Mouse (Mus musculus) central nervous system, embryonic 11.5 days (tissue): ENCODE measurements around the gene Krtcap2. TPM values are rescaled to one million over a fixed set of nuclear protein-coding genes. Genes with fewer than 3 reads are reported as not detected.

Experiments
- polyA plus RNA-seq: library from polyadenylated mRNA; depleted of rRNA; stranded (reverse); fragments of >200 nt; gene quantifications from 2 replicates; pipeline ENCODE4 v1.2.3, GENCODE M21; 2012; rRNA removed

Krtcap2 gene
- polyA plus RNA-seq: 90.0 and 92.9 TPM in 2 replicates

GRCm38 (mm10) chr3:89245688-89246171, at the start of gene Krtcap2:
TSS of gene Krtcap2 (plus strand) at chr3:89245966.

DNA sequence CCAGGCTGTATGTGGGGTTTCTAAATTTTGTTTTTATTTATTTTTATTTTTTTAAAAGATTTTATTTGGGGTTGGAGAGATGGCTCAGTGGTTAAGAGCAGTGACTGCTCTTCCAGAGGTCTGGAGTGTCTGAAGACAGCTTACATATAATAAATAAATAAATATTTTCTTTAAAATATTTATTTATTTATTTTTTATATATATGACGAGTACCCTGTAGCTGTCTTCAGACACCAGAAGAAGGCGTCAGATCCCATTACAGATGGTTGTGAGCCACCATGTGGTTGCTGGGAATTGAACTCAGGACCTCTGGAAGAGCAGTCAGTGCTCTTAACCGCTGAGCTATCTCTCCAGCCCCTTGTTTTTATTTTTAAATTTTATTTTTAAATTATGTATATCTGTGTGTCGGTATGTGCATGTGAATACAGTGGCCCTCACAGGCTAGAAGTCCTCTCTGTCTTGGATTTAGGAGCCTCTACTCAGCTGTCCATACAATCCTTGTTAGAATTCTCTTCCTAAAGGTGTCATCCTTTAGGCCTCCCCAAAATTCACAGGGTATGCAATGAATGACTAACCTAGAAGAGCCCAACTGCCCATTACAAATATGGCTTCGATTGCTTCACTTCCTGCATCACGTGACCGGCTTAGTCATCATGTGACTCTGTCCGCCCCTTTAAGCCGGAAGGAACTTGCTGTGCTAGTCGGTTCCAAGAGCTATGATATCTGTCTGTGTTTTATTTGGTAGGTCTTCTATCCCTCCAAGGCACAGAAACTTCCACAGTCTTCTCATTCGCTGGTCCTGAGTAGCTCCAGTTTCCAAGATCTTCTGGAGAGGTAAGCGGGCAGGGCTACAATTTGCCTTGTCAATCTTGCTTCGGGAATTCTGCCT, 43.3 kb upstream of the Krtcap2 start, which contains the start of gene Gba:
Gene Gba, plus strand, starts transcription at position 676 of the 889 bp plus-strand sequence.

DNA sequence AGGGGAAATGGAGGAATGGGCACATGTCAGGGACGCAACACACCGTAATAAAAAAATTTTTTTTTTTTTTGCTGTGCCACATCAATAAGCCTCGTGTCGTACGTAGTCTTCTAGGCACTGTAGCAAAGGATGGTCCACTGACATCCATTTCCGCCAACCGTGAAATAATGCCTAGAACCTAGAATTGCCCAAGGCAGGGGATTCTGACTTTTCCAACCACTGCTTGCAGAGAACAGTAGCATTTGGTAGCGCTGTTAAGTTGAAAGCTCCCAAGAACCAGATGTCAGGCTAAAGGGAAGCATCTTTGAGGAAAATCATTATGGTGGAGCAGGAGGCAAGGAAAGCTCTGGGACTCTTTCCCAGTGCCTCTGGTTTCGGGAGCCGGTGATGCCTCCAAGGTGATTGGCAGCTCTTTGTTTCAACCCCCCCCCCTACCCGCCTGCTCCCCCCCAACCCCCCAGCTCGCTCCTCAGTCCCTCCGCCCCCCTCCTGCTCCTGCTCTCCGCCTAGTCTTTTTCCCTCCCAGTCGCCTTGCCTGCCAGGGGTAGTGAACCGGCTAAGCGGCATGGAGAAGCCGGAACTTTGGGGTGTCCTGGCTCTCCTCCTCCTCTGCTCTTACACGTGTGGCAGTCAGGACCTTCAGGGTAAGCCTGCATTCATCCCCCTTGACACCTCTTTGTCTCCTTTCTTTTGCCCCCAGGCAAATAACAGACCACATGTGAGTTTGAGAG, 30.9 kb upstream of the Krtcap2 start, which contains the start of gene Thbs3:
Gene Thbs3, plus strand, starts transcription at position 500 of the 731 bp plus-strand sequence.

DNA sequence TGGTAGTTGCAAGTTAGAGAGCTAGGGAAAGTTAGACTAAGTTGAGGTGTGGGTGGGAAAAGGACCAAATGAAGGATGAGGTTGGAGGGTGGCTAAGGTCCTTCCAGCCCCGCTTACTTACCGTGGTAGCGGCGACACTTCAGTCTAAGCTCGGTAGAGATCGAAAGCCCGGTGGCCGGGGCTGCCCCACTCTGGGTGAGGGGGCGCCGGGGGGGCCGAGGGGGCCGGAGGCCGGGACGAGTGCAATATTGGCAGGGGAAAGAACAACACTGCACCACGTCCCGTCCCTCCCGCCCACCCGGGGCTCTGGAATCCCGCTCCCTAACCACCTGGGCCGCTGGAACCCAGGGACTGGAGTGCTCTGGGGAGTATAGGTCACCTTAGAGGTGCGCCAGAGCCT, 18.9 kb upstream of the Krtcap2 start, which contains the start of gene Mtx1:
Gene Mtx1, minus strand, starts transcription at position 189 of the 400 bp plus-strand sequence.

DNA sequence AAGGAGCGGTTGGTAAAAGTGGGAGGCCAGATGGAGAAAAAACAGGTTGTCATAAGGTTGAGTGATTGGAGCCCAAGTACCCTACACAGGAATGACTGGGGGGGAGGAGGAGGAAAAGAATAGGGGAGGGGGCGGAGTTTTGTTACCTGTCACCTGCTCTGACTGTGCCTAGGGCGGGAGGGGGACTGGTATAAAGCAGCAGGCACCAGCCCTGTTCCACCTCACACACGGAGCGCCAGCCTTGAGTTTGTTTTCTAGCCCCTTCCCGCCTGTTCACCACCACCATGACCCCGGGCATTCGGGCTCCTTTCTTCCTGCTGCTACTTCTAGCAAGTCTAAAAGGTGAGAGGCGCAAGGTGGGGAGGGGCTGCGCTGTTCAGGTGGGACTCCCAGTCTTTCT, 16.9 kb upstream of the Krtcap2 start, which contains the start of gene Muc1:
Gene Muc1, plus strand, starts transcription at position 222 of the 400 bp plus-strand sequence.

GRCm38 (mm10) chr3:89246261-89247100, 715 bp downstream of the Krtcap2 start, which contains the start of gene Trim46:
TSS of gene Trim46 (minus strand) at chr3:89246309.

GRCm38 (mm10) chr3:89259076-89259475, 13.3 kb downstream of the Krtcap2 start, which contains the start of gene Dpm3:
TSS of gene Dpm3 (plus strand) at chr3:89259358.

DNA sequence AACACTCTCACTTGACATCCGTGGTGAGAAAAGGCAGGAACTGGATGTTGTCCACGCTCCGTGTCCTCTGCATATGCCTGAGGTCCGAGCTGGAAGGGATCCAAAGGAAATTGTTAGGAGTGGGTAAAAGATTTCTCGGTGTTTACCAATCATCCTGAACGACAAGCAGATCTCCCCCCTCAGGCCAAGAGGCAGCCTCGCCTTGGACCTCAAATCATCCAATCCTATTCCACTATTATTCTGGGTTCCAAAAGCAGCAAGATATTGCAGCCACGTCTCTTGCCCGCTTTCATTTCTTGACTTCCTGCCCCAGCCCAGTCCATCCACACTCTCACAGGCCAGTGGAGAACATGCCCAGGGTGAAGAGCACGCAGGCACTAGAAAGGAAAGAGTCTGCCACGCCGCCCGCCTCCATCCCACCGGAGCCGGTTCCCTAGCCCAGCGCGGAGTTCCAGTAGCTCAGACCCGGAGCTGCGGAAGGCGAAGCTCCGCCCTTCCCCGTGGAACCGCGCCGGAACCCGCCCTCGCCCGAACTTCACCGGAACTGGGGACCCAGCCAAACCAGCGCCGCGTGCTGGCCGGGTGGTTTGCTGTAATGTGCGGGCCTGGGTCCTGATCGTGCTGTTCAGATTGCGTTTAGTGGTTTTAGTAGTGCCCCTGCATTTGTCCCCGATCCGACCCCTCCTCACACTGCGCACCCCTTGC, 24.4 kb downstream of the Krtcap2 start, which contains the start of gene Slc50a1:
Gene Slc50a1, minus strand, starts transcription at position 520 of the 705 bp plus-strand sequence.

DNA sequence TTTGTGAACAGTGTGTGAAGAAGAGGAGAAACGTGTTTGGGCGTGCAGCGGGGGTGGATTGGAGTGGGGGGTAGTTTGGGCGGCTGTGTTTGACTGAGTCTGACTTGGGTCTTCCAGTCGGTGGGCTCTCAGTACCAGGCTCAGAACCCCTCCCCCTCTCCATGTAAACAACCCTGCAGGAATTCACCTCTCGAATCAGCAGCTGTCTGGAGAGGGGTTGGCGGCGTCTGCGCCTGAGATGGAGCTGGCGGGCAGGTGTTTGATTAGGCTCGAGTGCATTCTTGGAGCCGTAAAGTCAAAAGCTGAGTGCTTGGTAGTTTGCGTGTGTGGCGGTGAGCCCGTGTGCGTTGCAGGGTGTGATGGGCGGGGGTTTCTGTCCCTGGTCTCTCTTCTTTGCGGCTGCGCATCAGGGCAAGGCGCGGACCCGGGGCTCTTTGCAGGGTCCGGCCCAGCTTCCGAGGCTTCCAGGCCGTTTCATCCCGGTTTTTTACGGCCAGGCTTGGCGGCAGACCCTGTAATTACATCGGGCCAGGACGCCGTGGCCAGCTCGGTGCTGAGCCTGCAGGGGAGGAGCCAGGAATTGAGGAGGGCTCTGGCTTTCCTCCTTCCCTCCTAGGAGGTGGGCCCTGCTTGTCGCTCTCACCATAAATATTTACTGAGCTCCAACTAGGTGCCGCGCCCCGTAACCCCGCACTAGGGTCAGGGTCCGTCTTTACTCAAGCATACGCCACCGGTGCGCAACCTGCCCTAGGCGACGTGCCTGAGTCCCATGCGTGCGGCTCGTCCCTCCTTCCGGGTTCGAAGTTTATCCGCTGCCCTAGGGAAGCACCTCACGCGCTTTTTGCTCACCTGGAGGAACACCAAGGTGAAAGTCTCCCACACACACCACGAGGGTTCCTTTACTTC, 35.1 kb downstream of the Krtcap2 start, which contains the start of gene Efna1:
Gene Efna1, minus strand, starts transcription at position 537 of the 906 bp plus-strand sequence.

Other genes with a start within 250 kb of the Krtcap2 start
- gene Rusc1, start 152.7 kb upstream of the Krtcap2 start, polyA plus RNA-seq: 29.7 and 37.9 TPM in 2 replicates
- not detected in 2 replicates for gene Gm43738, start 144.9 kb upstream of the Krtcap2 start, polyA plus RNA-seq
- 185 and 198 TPM in 2 replicates for gene Fdps, start 144.0 kb upstream of the Krtcap2 start, polyA plus RNA-seq
- gene Pklr, start 109.8 kb upstream of the Krtcap2 start, polyA plus RNA-seq: 9.5 and 14.9 TPM in 2 replicates
- 10.2 and 12.0 TPM in 2 replicates for gene Hcn3, start 85.8 kb upstream of the Krtcap2 start, polyA plus RNA-seq
- 106 and 144 TPM in 2 replicates for gene Clk2, start 81.2 kb upstream of the Krtcap2 start, polyA plus RNA-seq
- 81.7 and 94.0 TPM in 2 replicates for gene Scamp3, start 68.5 kb upstream of the Krtcap2 start, polyA plus RNA-seq
- 45.5 and 48.4 TPM in 2 replicates for gene Fam189b, start 62.8 kb upstream of the Krtcap2 start, polyA plus RNA-seq
- 25.4 and 39.8 TPM in 2 replicates for gene Gba, start 43.0 kb upstream of the Krtcap2 start, polyA plus RNA-seq
- 106 TPM in 2 replicates for gene Thbs3, start 30.8 kb upstream of the Krtcap2 start, polyA plus RNA-seq
- 176 and 193 TPM in 2 replicates for gene Mtx1, start 18.9 kb upstream of the Krtcap2 start, polyA plus RNA-seq
- gene Muc1, start 16.9 kb upstream of the Krtcap2 start, polyA plus RNA-seq: 11.6 and 12.3 TPM in 2 replicates
- gene Trim46, start 343 bp downstream of the Krtcap2 start, polyA plus RNA-seq: 20.5 and 22.4 TPM in 2 replicates
- gene Dpm3, start 13.4 kb downstream of the Krtcap2 start, polyA plus RNA-seq: 141 and 150 TPM in 2 replicates
- 29.1 and 51.5 TPM in 2 replicates for gene Slc50a1, start 24.6 kb downstream of the Krtcap2 start, polyA plus RNA-seq
- gene Efna1, start 35.2 kb downstream of the Krtcap2 start, polyA plus RNA-seq: 8.9 and 20.0 TPM in 2 replicates
- gene Efna3, start 77.0 kb downstream of the Krtcap2 start, polyA plus RNA-seq: 5.5 and 18.9 TPM in 2 replicates
- 32.7 and 40.6 TPM in 2 replicates for gene Efna4, start 92.1 kb downstream of the Krtcap2 start, polyA plus RNA-seq
- 32.0 and 36.4 TPM in 2 replicates for gene Adam15, start 104.0 kb downstream of the Krtcap2 start, polyA plus RNA-seq
- gene Dcst2, start 116.0 kb downstream of the Krtcap2 start, polyA plus RNA-seq: 0.18 and 0.41 TPM in 2 replicates
- gene Dcst1, start 119.3 kb downstream of the Krtcap2 start, polyA plus RNA-seq: 0.02 and 0.05 TPM in 2 replicates
- 2.7 and 3.9 TPM in 2 replicates for gene Zbtb7b, start 148.8 kb downstream of the Krtcap2 start, polyA plus RNA-seq
- gene Lenep, start 156.8 kb downstream of the Krtcap2 start, polyA plus RNA-seq: 3.2 and 3.6 TPM in 2 replicates
- 22.1 and 30.7 TPM in 2 replicates for gene Flad1, start 165.9 kb downstream of the Krtcap2 start, polyA plus RNA-seq
- gene Cks1b, start 172.4 kb downstream of the Krtcap2 start, polyA plus RNA-seq: 235 and 307 TPM in 2 replicates
- gene Shc1, start 172.5 kb downstream of the Krtcap2 start, polyA plus RNA-seq: 47.1 and 77.1 TPM in 2 replicates
- gene Pygo2, start 184.2 kb downstream of the Krtcap2 start, polyA plus RNA-seq: 58.4 and 79.0 TPM in 2 replicates
- gene Pbxip1, start 190.7 kb downstream of the Krtcap2 start, polyA plus RNA-seq: 18.5 and 18.7 TPM in 2 replicates
- gene Pmvk, start 208.6 kb downstream of the Krtcap2 start, polyA plus RNA-seq: 54.0 and 72.1 TPM in 2 replicates